Mouse (Mus musculus) WW6 (cell line): ENCODE measurements around the gene Gm11111.

Experiments used
- DNase-seq: peaks from one replicate; pipeline ENCODE4 v3.0.0-alpha.2; 2013; ENCODE audit warnings: low read depth, low spot score

The Gm11111 gene

DNA sequence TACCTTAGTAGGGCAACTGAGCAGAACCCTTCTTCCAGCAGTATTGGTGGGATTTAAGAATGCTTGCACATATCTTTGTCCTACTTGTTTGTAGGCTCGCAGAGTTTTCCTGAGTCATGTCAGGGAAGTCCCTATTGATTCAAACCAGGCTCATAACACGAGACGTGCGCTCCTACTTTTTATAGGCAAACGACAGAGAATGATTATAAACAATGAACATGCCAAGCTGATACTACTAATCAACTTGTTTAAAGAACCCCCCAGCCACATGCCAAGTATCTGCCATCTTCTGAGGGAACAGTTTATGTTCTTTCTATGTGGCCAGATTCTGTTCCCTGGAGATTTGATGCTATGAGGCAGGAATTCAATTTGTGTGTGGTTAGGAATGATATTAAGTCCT lies 28.3 kb downstream of the Gm11111 start:
- DNase-seq, result no peak

DNA sequence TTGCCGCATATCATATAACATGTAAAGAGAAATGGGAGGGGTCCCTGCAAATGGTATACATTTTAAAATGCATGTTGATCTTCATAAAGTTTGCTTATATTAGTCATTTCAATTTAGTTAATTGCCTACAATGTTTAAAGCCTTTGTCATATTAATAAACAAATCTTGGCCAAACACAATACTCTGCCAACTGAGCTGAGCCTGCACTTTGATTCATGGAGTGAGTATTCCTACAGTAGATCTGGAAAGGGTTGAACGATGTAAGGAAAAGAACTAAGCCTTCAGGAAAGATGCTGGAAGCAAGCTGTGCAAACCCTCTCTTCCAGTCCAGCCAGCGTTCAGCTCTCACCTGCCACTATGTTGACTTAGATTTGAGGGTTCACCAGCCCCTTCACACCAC lies 29.6 kb downstream of the Gm11111 start:
- no peak for DNase-seq

DNA sequence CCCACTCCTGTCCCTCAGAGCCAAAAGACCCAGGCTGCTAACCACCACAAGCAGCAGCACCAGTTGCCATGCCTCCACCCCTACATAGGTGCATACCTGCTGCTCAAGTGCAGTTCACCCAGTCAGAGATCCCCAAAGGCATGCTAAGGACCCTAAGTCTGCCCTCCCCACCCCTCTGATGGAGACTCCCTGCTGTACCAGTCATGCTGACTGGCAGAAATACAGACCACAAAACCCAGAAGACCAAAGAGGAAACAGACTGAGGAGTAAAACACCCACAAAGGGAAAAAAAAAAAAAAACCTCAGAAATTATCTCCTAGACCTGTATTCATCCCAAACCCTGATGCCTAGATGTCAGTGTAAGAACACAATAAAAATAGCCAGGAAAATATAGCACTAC lies 33.4 kb downstream of the Gm11111 start:
- DNase-seq, result no peak
